Mouse (Mus musculus) embryonic facial prominence, embryonic 12.5 days (tissue): ENCODE data around the gene Lce1g. TPM values are rescaled to one million over a fixed set of nuclear protein-coding genes. Genes with fewer than 3 reads are reported as not detected.

Experiments
- ATAC-seq: fragments of 200-750 bp; cut with Nextera tagmentation; 2 replicates; pipeline ENCODE4 v1.8.0; 2017; ENCODE audit not compliant: insufficient number of reproducible peaks, insufficient read depth, low FRiP score, low TSS enrichment
- H3K27ac ChIP-seq: fragments of 300-500 bp; sonication (generic); 2 replicates; pipeline ENCODE4 v1.5.1; 2016; ENCODE audit warnings: mild to moderate bottlenecking
- H3K27me3 ChIP-seq: fragments of 300-500 bp; sonication (generic); 2 replicates; pipeline ENCODE4 v1.6.1; 2016; ENCODE audit warnings: mild to moderate bottlenecking, moderate library complexity
- H3K36me3 ChIP-seq: fragments of 300-500 bp; sonication (generic); 2 replicates; pipeline ENCODE4 v1.6.1; 2016; ENCODE audit warnings: mild to moderate bottlenecking
- H3K4me1 ChIP-seq: fragments of 300-500 bp; sonication (generic); 2 replicates; pipeline ENCODE4 v1.6.1; 2016
- H3K4me2 ChIP-seq: fragments of 300-500 bp; sonication (generic); replicated peaks from 2 replicates; pipeline ENCODE4 v1.6.1; 2016; ENCODE audit warnings: mild to moderate bottlenecking, moderate library complexity
- H3K4me3 ChIP-seq: fragments of 300-500 bp; sonication (generic); 2 replicates; pipeline ENCODE4 v1.5.1; 2016; ENCODE audit warnings: mild to moderate bottlenecking
- H3K9ac ChIP-seq: fragments of 300-500 bp; sonication (generic); 2 replicates; pipeline ENCODE4 v1.6.1; 2016; ENCODE audit warnings: mild to moderate bottlenecking, moderate library complexity
- H3K9me3 ChIP-seq: fragments of 300-500 bp; sonication (generic); 2 replicates; pipeline ENCODE4 v1.6.1; 2016; ENCODE audit warnings: mild to moderate bottlenecking, moderate library complexity
- WGBS: fragments of 180-500 bp; shearing (Covaris S2); methylation state at CpG from one replicate; pipeline ENCODE4 v1.1.7; 2016; 5-methylcytosine and 5-hydroxymethylcytosine counted together
- polyA plus RNA-seq: library from polyadenylated mRNA; unstranded; fragments of >200 nt; fragmentation: Nextera tagmentation; extraction: Ambion mirVana; gene quantifications from 2 replicates; pipeline ENCODE4 v1.2.1, GENCODE M21; 2016

Lce1g gene
- not detected in 2 replicates for polyA plus RNA-seq

- no peak for ATAC-seq
- H3K4me1 ChIP-seq = no peaks in the 10 kb centered on the region
- no peak within 1 kb of the TSS for H3K4me2 ChIP-seq
- H3K9me3 ChIP-seq = no peaks in the 10 kb centered on the region
- no peaks in the 10 kb centered on the region for H3K36me3 ChIP-seq
- H3K27ac ChIP-seq = no peak within 1 kb of the TSS
- no peaks in the 10 kb centered on the region for H3K27me3 ChIP-seq
- 94% methylated on average over 1 of the region's 1 CpGs for WGBS
- no peak within 1 kb of the TSS for H3K4me3 ChIP-seq
- H3K9ac ChIP-seq = no peak within 1 kb of the TSS
Measured at GRCm38 (mm10) chr3:92752238-92752637, at the start of gene Lce1g. Gene Lce1g, minus strand, starts transcription at chr3:92752338.

GRCm38 (mm10) chr3:92790414-92790813, 38.3 kb upstream of the Lce1g start, which contains the start of gene Lce1j:
Gene Lce1j, minus strand, starts transcription at chr3:92790514.
- H3K4me2 ChIP-seq = no peak within 1 kb of the TSS
- no peak for ATAC-seq
- no peaks in the 10 kb centered on the region for H3K36me3 ChIP-seq
- H3K9me3 ChIP-seq = no peaks in the 10 kb centered on the region
- H3K4me3 ChIP-seq = no peak within 1 kb of the TSS
- 79% methylated on average over 1 of the region's 1 CpGs for WGBS
- no peaks in the 10 kb centered on the region for H3K27me3 ChIP-seq
- no peak within 1 kb of the TSS for H3K9ac ChIP-seq
- H3K4me1 ChIP-seq = no peaks in the 10 kb centered on the region
- no peak within 1 kb of the TSS for H3K27ac ChIP-seq

GRCm38 (mm10) chr3:92778799-92779198, 26.7 kb upstream of the Lce1g start, which contains the start of gene Lce1i:
Gene Lce1i, minus strand, starts transcription at chr3:92778899.
- ATAC-seq = no peak
- Histone ChIP-seq H3K9ac (no peak within 1 kb of the TSS), H3K27me3 (no peaks in the 10 kb centered on the region), H3K4me1 (no peaks in the 10 kb centered on the region), H3K4me3 (no peak within 1 kb of the TSS), H3K4me2 (no peak within 1 kb of the TSS), H3K9me3 (no peaks in the 10 kb centered on the region), H3K36me3 (no peaks in the 10 kb centered on the region), H3K27ac (no peak within 1 kb of the TSS)
- 78% methylated on average over 1 of the region's 1 CpGs for WGBS

- WGBS = 22% methylated on average over 3 of the region's 3 CpGs
- Histone ChIP-seq H3K4me2 (no peak overlapping the region), H3K4me1 (no peaks in the 10 kb centered on the region), H3K27me3 (no peaks in the 10 kb centered on the region), H3K9me3 (no peaks in the 10 kb centered on the region), H3K4me3 (no peak overlapping the region), H3K9ac (no peak overlapping the region), H3K27ac (no peak overlapping the region), H3K36me3 (no peaks in the 10 kb centered on the region)
- no peak for ATAC-seq
Measured at GRCm38 (mm10) chr3:92771573-92771972, 19.4 kb upstream of the Lce1g start.

- H3K4me1 ChIP-seq = no peaks in the 10 kb centered on the region
Measured at GRCm38 (mm10) chr3:92764965-92765364, 12.8 kb upstream of the Lce1g start, which contains the start of gene Lce1h. Gene Lce1h, minus strand, starts transcription at chr3:92765065.

GRCm38 (mm10) chr3:92753197-92753596, 1.1 kb upstream of the Lce1g start:
- no peak overlapping the region for H3K4me2 ChIP-seq
- no peak for ATAC-seq
- H3K9me3 ChIP-seq = no peaks in the 10 kb centered on the region
- no peak overlapping the region for H3K27ac ChIP-seq
- no peaks in the 10 kb centered on the region for H3K27me3 ChIP-seq
- no peak overlapping the region for H3K9ac ChIP-seq
- no peaks in the 10 kb centered on the region for H3K4me1 ChIP-seq
- 34% methylated on average over 3 of the region's 3 CpGs for WGBS
- H3K4me3 ChIP-seq = no peak overlapping the region
- H3K36me3 ChIP-seq = no peaks in the 10 kb centered on the region

More at GRCm38 (mm10) chr3:92764965-92765364, 12.8 kb upstream of the Lce1g start, which contains the start of gene Lce1h:
- 97% methylated on average over 1 of the region's 1 CpGs for WGBS
- no peaks in the 10 kb centered on the region for H3K27me3 ChIP-seq
- no peak within 1 kb of the TSS for H3K9ac ChIP-seq
- ATAC-seq = no peak
- no peak within 1 kb of the TSS for H3K4me3 ChIP-seq
- no peaks in the 10 kb centered on the region for H3K36me3 ChIP-seq
- H3K9me3 ChIP-seq = no peaks in the 10 kb centered on the region
- no peak within 1 kb of the TSS for H3K4me2 ChIP-seq
- H3K27ac ChIP-seq = no peak within 1 kb of the TSS

- 81% methylated on average over 1 of the region's 1 CpGs for WGBS
- no peaks in the 10 kb centered on the region for H3K36me3 ChIP-seq
- H3K9ac ChIP-seq = no peak within 1 kb of the TSS
- no peaks in the 10 kb centered on the region for H3K27me3 ChIP-seq
- no peaks in the 10 kb centered on the region for H3K9me3 ChIP-seq
- H3K4me3 ChIP-seq = no peak within 1 kb of the TSS
- no peaks in the 10 kb centered on the region for H3K4me1 ChIP-seq
- H3K27ac ChIP-seq = no peak within 1 kb of the TSS
- ATAC-seq = no peak
- H3K4me2 ChIP-seq = no peak within 1 kb of the TSS
Measured at GRCm38 (mm10) chr3:92738996-92739395, 13.1 kb downstream of the Lce1g start, which contains the start of gene Gm38119. Gene Gm38119, minus strand, starts transcription at chr3:92739096.

- no peaks in the 10 kb centered on the region for H3K4me1 ChIP-seq
- WGBS = 82% methylated on average over 5 of the region's 5 CpGs
Measured at GRCm38 (mm10) chr3:92722631-92723030, 29.5 kb downstream of the Lce1g start.

GRCm38 (mm10) chr3:92720250-92720649, 31.9 kb downstream of the Lce1g start, which contains the start of gene Lce1f:
Gene Lce1f, minus strand, starts transcription at chr3:92720350.
- no peak within 1 kb of the TSS for H3K9ac ChIP-seq
- WGBS = 74% methylated on average over 3 of the region's 3 CpGs

More at GRCm38 (mm10) chr3:92722631-92723030, 29.5 kb downstream of the Lce1g start:
- Histone ChIP-seq H3K9ac (no peak overlapping the region), H3K4me2 (no peak overlapping the region), H3K27ac (no peak overlapping the region), H3K27me3 (no peaks in the 10 kb centered on the region), H3K36me3 (no peaks in the 10 kb centered on the region), H3K9me3 (no peaks in the 10 kb centered on the region), H3K4me3 (no peak overlapping the region)
- ATAC-seq = no peak

GRCm38 (mm10) chr3:92715122-92715521, 37.0 kb downstream of the Lce1g start:
- Histone ChIP-seq H3K4me1 (no peaks in the 10 kb centered on the region), H3K9me3 (no peaks in the 10 kb centered on the region), H3K4me2 (no peak overlapping the region), H3K27me3 (no peaks in the 10 kb centered on the region), H3K36me3 (no peaks in the 10 kb centered on the region), H3K27ac (no peak overlapping the region), H3K9ac (no peak overlapping the region), H3K4me3 (no peak overlapping the region)
- ATAC-seq = no peak

More at GRCm38 (mm10) chr3:92720250-92720649, 31.9 kb downstream of the Lce1g start, which contains the start of gene Lce1f:
- no peak within 1 kb of the TSS for H3K27ac ChIP-seq
- H3K4me1 ChIP-seq = no peaks in the 10 kb centered on the region
- no peak within 1 kb of the TSS for H3K4me3 ChIP-seq
- H3K9me3 ChIP-seq = no peaks in the 10 kb centered on the region
- no peak for ATAC-seq
- H3K36me3 ChIP-seq = no peaks in the 10 kb centered on the region
- no peak within 1 kb of the TSS for H3K4me2 ChIP-seq
- H3K27me3 ChIP-seq = no peaks in the 10 kb centered on the region

- Histone ChIP-seq H3K4me2 (no peak within 1 kb of the TSS), H3K4me1 (no peaks in the 10 kb centered on the region), H3K9me3 (no peaks in the 10 kb centered on the region), H3K4me3 (no peak within 1 kb of the TSS), H3K36me3 (no peaks in the 10 kb centered on the region), H3K9ac (no peak within 1 kb of the TSS), H3K27ac (no peak within 1 kb of the TSS), H3K27me3 (no peaks in the 10 kb centered on the region)
- WGBS = 89% methylated on average over 2 of the region's 2 CpGs
- no peak for ATAC-seq
Measured at GRCm38 (mm10) chr3:92708974-92709373, 43.2 kb downstream of the Lce1g start, which contains the start of gene Lce1e. Gene Lce1e, minus strand, starts transcription at chr3:92709074.
